Mouse (Mus musculus) ovary, postnatal 36 days (tissue): ENCODE results near the gene Gm20532.

Experiments
- DNase-seq: peaks from one replicate; pipeline ENCODE4 v3.0.0; 2022; ENCODE audit warnings: low spot score, mixed read lengths

Gm20532 gene

DNA sequence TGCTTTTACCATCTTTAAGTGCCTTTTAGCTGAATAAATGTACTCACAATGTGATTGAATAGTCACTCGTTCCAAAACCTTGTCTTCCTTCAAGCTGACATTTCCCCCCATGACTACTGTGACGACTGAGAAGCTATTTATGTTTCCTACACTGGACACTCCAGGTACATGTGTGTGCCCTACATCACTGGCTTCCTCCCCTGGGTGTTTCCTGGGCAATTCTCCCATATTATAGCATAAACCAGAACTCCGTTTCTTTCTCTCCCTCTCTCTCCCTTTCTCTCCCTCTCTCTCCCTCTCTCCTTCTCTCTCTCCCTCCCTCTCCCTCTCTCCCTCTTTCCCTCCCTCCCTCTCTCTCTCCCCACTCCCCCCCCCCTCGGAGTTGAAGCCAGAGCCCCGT, 12.6 kb upstream of the Gm20532 start:
- no peak for DNase-seq

DNA sequence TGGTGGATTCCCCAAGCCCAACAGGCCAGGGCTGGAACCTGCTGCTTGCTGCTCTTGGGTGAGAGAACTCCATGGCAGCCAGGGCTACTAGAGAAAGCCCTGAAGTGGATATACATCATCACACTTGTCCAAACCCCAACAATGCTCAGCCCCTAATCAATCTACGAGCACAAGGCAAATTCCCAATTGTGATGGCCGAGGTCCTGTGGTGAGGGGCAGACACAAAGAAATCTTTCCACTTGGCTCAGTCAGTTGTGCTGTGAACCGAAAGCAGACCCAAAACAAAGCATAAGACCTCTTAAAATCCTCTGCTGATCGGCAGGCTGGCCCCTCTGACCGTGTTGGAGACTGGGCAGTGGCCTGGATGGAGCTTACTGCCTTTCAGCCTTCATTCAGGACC, 11.6 kb upstream of the Gm20532 start:
- no peak for DNase-seq

DNA sequence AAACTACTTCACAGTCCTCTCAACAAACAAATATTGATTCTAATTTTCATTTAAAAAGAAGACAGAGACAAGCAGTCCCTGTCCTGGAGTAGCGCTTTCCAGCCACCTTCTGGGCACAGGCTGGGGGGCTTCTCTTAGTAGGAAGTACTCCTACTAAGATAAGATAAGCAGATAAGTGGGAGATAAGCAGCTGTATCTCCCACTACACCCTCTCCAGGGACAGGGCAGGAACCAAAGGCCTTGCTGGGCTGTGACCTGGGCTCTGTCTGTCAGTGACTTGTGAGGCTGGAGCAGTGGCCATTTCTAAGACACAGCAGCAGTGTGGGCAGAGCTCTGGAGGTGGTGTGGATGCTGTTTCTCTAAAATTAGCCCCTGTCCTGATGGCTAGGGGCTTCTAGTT, 11.1 kb upstream of the Gm20532 start:
- no peak for DNase-seq

DNA sequence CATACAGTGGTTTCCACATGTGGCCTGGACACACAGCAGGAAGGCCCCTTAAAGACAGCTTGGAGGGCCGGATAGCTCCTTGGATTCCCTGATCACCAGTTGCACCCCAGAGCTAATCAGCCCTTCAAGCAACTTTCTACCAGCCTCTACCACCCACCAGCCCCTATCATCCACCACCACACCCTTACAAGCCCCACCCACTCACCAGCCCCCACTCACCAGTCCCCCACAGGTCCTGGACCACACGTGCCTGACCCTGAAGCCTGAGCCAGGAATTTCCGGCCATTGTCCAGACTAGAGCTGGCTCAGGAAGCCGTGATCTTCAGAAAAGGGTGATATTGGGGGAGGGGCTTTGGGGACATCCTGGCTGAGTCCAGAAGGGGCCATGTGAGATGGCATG, 10.6 kb upstream of the Gm20532 start:
- no peak for DNase-seq

DNA sequence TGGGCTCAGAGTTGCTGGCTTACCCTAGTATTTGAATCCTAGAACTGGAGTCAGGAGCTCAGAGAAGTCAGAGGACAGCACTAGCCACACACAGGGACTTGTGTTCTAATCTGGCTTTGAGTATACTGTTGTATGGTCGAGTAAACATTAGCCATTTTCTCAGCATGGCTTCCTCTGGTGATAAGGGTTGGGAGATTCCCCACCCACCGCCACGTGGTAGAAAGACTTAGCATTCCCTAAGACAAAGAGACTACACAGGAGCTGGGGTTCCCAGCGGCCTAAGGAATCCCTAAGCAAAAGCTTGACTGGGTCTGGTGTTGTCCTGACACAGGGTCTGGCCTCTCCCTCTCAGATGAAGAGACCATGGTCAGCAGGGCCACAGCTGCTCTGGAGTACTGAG, 10.0 kb upstream of the Gm20532 start:
- DNase-seq = no peak

DNA sequence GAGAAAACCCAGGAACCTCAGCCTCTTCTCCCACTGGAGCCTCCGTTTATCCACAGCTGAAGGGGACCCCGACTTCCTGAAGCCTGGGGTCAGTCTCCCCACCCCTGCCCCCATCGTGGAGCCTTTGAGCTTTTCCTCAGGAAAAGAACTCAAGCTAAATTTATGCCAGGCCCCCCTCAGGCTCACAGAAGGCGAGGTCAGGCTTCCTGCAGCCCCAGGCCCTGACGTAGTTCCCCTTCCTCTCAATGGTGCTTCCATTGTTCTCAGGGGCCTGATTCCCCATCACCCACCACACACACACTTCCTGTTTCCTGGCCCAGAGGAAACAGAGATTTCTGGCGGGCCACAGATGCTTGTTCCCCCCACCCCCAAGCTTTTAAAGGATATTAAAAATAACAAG, 8.1 kb upstream of the Gm20532 start:
- no peak for DNase-seq

DNA sequence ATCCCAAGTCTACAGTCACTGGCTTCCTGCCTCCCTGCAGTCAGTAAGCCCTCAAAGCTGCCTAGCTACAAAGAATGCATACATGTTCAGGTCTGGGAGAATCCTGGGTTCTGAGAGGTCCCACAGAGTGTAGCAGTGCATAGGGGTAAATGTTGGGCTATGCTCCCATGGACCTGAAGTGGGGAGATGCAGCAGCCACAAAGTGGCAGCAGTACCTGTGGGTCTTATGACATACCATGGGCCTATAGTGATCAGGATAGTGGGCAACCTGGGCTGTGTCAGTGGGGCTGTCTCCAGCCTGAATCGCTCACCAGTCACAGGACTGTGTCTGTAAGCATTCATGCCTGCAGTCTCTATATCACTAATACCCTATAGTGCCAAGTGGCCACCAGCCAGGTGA, 6.7 kb upstream of the Gm20532 start, which contains the start of gene Egfl7:
Gene Egfl7, plus strand, starts transcription at position 301 of the 400 bp plus-strand sequence.
- DNase-seq = no peak

DNA sequence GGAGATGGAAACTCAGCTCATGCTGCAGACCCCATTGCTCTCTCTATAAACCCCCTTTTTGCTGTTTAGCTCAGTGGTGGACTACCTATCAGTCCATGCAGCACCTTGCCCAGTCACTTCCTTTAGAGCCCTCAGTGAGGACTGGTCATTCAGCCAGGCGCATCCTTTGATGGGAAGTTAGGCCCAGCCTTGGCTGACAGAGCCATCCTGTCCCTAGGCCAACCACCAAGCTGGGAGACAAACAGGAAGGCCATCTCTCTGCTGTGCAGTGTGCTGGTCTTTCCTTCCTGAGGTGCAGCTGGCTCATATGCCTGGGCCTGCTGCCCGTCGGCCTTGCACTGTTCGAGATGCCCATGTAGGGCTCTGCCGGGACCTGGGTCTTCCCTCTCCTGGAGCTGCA, 5.7 kb upstream of the Gm20532 start:
- DNase-seq = no peak

DNA sequence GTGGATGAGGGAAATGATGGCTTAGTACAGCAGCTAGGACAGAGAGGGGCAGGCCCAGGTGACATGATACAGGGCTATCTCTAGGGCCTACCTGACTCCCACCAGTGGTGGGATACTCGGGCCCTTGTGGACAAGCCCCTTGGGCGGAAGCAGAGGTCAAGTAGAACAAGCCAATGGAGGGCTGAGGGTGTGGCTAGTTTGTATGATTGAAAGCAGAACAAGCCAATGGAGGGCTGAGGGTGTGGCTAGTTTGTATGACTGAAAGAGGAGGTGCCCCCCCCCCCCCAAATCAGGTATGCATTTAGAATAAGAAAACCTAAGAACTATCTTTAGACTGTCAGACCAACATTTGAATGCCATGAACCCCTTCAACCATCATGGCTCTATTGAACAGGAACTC, 4.2 kb upstream of the Gm20532 start:
- DNase-seq = no peak

DNA sequence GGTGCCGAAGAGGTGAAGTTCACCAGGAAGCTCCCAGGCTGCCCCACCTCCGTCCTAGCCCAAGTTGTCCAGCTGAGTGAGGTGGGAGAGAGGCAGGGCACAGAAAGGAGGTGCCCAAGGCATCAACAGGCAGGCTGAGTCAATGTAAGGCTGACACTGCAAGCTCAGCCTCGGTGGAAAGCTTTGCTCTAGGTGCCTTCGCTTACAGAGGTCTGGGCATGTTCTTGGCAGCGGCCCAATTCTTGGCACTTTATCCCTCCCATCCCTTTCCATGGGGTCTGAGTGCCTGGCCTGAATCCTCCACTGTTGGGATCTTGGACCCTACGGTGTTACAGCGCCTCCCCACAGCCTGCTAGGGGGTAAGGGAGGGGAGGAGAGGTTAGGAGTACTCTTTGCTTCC, 3.7 kb upstream of the Gm20532 start:
- DNase-seq = no peak

DNA sequence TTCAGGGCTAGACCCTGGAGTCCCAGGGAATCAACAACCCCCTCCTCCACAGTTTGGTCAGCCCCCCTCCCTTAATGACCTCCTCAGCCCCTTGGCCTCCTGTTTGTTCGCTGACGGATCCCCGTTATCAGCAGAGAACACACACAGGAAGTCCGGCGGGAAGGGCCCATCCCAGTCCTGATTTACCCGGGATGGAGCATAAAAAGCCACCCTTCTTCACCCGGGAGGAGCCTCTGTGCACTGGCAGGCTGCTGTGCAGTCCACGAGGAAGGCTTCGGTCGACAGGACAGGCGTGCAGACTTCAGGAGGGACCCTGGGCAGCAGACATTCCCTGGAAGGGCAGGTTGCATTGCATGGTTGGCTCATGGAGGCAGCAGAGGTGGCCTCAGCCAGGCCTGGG, 2.8 kb upstream of the Gm20532 start:
- DNase-seq = no peak

DNA sequence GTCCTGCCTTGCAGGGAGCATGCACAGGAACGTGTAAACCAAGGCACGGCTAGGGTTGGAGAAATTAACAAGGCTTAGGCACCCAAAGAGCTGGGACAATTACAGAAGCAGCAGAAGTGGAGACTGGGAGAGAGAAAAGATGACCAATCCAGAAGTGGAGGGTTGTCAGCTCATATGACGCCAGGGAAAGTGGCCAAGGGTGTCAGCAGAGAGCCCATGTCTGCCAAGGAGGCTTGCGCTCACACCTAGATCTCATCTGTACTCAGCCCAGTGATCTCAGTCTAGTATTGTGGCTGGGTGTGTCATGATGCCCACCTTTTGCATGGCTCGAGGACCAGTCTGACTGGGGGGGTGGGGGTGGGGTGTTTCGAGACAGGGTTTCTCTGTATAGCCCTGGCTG, 726 bp upstream of the Gm20532 start:
- no peak for DNase-seq

DNA sequence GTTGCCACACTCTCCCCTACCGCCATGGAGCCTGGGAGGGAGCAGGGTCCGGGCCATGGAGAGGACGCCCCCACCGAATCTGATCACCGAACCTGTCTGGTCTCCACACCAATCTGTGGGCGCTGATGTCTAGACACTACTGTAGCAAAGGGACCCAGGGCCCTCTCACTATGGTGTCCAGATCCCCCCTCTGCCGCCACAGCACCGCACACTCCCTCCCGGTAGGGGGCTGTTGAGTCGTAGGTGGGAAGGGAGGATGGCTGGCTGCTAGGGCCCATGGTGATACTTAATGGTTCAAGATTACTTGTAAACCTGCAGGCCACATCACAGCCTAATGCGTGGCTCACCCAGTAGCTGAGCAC, 586 bp downstream of the Gm20532 start:
- DNase-seq = no peak

DNA sequence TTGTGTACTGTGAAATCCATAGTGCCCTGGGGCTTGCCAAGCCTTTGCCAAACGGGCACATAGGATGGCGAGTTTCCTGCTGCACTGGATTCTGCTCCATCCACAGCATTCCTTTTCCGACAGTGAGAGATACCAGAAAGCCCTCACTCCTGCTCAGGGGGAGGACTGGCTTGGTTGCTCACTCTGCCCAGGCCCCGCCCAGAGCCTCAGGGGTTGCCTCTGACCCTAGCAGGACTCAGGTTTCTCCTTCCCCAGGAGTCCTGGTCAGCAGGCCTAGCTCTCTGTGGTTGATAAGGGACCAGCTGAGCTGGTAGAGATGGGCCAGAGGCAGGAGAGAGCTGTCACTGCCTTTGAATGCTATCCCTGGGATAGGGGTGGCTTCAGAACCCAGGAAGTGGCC, 2.1 kb downstream of the Gm20532 start:
- no peak for DNase-seq

DNA sequence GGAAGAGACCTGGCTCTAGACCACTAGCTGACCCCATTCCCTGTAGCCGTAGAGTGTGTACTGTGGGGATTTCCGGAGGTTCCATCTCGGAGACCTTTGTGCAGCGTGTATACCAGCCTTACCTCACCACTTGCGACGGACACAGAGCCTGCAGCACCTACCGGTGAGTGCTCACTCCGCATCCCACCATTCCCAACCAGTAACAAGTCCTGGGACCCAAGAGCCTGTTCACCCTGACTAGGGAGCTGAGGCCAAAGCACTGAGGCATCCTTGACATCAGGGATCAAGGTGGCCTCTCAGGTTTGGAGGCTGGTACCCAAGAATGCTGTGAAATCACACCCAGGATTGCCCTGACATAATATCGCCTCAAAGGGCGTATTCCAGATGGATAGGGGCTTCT, 2.8 kb downstream of the Gm20532 start:
- no peak for DNase-seq

DNA sequence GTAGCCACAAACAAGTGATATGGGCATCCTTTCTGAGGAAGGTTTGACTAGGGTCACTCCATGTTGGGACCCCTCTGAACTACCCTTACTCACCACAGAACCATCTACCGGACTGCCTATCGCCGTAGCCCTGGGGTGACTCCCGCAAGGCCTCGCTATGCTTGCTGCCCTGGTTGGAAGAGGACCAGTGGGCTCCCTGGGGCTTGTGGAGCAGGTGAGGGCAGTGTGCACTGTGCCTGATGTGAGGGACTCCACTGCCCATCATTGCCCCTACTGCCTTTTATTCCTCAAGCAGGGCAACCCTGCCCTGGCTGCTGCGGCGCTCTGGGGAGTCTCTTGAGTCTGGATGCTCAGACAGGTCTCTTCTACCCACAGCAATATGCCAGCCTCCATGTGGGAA, 3.8 kb downstream of the Gm20532 start:
- no peak for DNase-seq

DNA sequence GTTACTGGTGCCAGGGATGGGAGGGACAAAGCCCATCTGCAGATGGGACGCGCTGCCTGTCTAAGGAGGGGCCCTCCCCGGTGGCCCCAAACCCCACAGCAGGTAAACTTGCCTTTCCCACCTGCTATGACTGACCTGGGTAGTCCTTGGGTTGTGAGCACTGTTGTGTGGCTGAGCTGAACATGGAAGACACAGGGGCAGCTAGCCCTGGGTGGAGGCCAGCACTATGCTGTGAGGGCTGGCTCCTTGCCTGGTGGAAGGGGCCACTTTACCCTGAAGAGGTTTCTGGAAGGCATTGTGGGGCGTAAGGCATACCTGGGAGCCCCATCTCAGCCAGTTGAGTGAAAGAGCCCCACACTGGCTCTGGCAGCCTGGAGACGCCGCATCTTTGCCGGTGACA, 4.5 kb downstream of the Gm20532 start:
- no peak for DNase-seq

DNA sequence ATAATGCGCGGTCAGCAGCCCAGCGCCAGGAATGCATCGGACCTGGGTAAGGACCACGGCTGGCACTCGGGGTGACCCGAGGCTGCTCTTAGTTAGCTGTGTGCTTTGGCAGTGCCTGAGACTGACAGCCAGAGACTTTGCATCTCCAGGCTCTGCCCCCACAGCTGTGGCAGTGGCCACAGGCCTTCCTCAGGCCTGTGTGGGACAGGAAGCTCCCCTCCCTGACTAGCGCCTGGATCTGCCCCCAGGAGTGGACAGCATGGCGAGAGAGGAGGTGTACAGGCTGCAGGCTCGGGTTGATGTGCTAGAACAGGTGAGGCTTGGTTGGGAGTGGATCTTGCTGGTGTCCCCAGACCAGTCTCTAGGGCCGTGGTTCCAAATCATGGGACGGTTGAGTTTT, 5.0 kb downstream of the Gm20532 start:
- no peak for DNase-seq

DNA sequence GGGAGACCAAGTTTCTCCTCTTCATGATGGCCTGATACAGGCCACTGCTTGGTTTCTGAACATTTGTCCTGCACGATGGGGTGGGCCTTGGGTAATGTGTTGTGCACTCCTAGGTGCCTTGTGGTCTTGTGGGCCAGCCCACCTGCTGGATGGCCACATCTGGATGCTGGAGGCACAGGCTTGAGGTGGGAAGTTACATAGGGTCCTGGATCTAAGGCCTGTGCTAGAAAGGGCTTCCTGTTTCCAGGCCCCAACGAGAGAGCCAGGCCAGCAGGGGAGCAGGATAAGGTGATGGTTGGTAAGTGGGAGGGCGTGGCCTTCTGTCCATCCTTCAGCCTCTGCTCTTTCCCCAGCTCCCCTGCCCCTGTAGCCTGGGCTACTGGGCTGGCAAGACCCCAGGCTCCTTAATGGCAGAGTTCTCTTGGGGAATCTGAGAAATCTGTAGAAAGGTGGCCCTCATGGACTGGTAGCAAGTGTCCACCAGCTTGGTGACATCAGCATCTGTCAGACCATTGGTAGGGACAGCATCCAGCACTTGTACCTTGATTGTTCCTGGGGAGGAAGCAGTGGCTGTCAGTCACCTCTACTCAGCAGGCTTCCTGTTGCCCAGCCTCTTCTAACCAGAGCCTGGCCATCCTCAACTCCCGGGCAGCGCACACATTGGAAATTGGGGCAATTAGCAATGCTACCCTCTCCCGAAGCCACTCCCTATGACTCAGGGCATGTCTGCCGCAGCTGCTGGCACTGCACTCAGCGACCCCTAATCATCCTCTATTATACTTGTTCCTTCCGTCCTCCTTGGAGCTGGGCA, 7.0 kb downstream of the Gm20532 start:
- DNase-seq = no peak

DNA sequence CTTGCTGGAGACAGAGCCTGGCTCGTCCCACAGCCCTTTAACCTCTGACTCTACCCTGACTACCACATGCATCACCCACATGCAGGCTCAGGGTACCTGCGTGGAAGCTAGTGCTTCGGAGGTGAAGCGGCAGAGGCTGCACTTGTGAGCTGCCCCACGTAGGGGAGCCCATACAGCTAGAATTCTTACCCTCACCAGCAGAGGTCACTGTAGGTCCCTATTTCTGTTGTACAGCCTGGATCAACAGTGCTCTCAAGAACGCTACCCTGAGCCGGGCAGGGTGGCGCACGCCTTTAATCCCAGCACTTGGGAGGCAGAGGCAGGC, 7.5 kb downstream of the Gm20532 start:
- DNase-seq = no peak

DNA sequence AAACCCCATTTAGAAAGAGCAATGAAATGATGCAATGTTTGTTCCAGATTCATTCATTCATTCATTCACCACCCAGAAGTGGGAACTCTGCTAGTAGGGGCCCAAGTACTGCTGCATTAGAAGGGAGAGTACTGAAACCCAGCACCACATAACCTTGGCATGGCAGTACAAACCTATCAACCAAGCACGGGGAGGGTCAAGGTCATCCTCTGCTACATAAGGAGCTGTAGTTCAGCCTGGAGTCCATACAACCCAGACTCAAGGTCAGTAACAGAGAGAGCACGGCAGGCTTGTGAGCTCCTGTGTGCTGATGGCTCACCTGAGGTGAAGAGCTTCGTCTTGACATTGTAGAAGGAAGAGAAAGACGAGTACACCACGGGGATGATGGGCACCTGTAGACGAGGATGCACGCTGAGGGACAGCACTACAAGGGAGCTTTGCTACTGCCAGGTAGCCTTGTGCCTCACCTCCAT, 8.1 kb downstream of the Gm20532 start:
- DNase-seq = no peak

DNA sequence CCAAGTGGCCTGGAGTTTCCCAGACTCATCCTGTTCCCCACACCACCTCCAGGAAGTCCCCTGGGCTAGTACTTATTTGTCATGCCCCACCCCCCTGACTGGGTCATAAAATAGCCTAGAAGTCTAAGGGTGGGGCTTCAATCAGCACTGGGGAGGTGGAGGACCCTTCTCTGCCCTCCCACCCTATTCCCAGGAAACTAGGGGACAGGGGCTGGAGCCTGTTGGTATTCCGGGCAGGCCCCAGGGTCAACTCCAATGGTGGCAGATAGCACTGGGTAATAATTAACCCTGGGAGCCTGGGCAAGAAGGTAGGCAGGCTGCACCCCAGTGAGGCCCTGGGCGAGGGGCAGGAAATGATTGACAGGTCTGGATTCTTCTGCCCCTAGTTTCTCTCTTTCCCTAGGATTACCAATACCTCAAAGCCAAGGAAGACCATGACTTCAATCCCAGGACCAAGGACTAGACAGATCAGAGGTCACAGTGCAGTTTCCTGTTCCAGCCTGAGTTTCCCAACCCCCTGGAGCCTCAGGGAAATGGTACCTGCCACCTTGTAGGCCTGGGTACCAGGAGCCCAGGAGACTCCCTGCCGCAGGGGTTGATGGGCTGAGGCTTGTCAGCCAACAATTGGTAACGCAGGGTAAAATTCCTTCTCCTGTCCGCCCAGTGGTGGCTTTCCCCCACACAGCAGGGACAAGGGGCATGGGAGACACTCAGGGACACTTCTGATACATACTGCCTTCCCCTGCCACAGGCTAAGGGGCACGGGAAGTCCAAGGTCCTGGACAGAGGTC, 8.7 kb downstream of the Gm20532 start:
- no peak for DNase-seq

DNA sequence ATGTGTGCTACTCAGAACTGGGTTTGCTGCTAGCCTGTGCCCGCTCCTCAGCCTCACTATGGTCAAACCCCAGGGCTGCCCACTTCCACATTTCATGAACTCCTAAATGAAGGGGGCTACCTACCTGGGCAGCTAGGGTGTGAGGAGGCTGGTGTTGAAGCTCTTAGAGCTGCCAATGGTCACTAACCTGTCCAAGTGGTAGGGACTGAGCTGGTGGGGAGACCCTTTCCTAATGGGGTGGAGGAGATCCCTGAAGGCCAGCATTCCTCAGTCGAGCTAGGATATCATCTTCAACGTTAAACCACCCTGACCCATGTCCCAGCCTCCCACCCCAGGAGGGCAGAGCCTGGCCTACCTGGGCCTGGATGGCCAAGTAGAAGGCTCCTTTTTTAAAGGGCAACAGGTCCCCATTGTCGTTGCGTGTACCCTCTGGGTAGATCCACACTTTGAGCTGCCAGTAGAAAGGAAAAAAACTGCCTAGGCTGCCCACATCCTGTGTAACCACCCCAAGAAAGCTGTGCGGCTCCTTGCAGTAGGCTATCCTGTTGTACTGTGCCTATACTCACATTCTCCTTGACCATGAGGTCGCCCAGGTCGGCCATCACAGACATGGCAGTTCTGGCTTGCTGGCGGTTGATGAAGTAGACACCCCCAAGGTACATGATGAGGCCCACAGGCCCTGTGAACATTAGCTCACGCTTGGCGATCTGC, 9.4 kb downstream of the Gm20532 start:
- no peak for DNase-seq
